Mouse (Mus musculus) liver, adult 2 months (tissue): ENCODE results near the gene Zfp853.

Source experiments
- CTCF ChIP-seq: fragments of 200-500 bp; IDR thresholded peaks from 2 replicates; pipeline ENCODE4 v1.5.1; 2011; ENCODE audit warnings: low read depth, low read length, control low read depth
- POLR2A ChIP-seq: fragments of 200-500 bp; IDR thresholded peaks from 2 replicates; pipeline ENCODE4 v1.6.1; 2011; ENCODE audit warnings: low read length, control low read depth; ENCODE audit not compliant: insufficient read depth; ENCODE audit errors: extremely low read depth

GRCm38 (mm10) chr5:143301296-143301695 is 7.9 kb upstream of the Zfp853 start:
- peak; percentile 53 for TF ChIP-seq CTCF
- TF ChIP-seq POLR2A = no peak
